Mouse (Mus musculus): ENCODE results near the gene Ralgps2. TPM values are rescaled to one million over a fixed set of nuclear protein-coding genes. Genes with fewer than 3 reads are reported as not detected.

The Ralgps2 gene
- polyA plus RNA-seq, 1 experiment from 2014 or later, result 59.3 TPM

DNA sequence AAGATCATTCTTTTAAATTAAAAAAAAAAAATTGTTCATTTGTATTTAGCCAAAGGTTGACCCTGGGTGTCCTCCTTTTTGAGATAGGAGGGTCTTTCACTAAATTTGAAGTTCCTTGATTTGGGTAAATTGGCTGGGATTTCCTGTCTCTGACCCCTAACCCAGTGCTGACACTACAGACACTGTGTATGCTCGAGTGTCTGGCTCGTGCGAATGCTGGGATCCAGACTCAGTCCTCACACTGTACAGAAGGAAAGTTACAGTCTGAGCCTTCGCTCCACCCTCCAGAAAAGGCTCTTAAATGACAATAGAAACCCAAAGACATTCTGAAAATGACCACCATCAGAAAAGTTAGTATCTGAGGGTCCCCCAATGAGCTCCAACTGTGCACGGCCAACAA is 86.6 kb downstream of the Ralgps2 start:
- Histone ChIP-seq H3K9me3 (ENCODE audit: low read length) (no peaks in the 10 kb centered on the region), H3K4me1 (ENCODE audit: insufficient read depth, low read length) (no peaks in the 10 kb centered on the region), H3K27me3 (ENCODE audit: insufficient read depth, low read length) (no peaks in the 10 kb centered on the region), H3K4me3 (ENCODE audit: low read length) (no peak overlapping the region), H3K4me2 (replicated peaks; ENCODE audit: low read depth, low read length) (no peak overlapping the region), H3K9ac (replicated peaks; ENCODE audit: low read length) (no peak overlapping the region), H3K27ac (ENCODE audit: low read length) (no peak overlapping the region), H3K36me3 (ENCODE audit: insufficient read depth, low read length) (no peaks in the 10 kb centered on the region; the same call in 1 of the 2 replicates)
- WGBS, result 69% methylated on average over 5 of the region's 5 CpGs
- ATAC-seq (ENCODE audit: low FRiP score, low TSS enrichment), result no peak

DNA sequence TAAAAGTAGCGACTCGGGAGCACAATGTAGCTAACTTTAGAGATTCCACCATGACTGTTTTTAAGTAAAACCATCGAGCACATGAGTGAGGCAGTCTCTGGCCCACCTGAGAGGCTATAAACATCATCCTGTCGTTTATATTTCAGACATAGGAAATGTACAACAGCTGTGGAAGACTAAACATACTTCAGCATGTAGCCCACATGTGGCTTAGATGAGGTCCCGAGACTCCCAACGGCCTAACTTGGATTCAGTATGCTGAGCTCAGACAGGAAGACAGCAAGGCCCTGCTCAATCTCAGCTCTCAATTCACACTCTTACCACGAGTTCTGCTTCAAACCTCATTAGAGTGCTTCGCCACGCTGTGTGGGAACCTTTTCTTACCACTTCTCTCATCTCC is 87.0 kb downstream of the Ralgps2 start:
- Histone ChIP-seq H3K9me3 (ENCODE audit: low read length) (no peaks in the 10 kb centered on the region), H3K4me3 (ENCODE audit: low read length) (no peak overlapping the region), H3K27ac (ENCODE audit: low read length) (no peak overlapping the region), H3K4me2 (replicated peaks; ENCODE audit: low read depth, low read length) (no peak overlapping the region), H3K36me3 (ENCODE audit: insufficient read depth, low read length) (no peaks in the 10 kb centered on the region; the same call in 1 of the 2 replicates), H3K9ac (replicated peaks; ENCODE audit: low read length) (no peak overlapping the region), H3K4me1 (ENCODE audit: insufficient read depth, low read length) (no peaks in the 10 kb centered on the region), H3K27me3 (ENCODE audit: insufficient read depth, low read length) (no peaks in the 10 kb centered on the region)
- ATAC-seq (ENCODE audit: low FRiP score, low TSS enrichment), result no peak
- 70% methylated on average over 9 of the region's 9 CpGs for WGBS

DNA sequence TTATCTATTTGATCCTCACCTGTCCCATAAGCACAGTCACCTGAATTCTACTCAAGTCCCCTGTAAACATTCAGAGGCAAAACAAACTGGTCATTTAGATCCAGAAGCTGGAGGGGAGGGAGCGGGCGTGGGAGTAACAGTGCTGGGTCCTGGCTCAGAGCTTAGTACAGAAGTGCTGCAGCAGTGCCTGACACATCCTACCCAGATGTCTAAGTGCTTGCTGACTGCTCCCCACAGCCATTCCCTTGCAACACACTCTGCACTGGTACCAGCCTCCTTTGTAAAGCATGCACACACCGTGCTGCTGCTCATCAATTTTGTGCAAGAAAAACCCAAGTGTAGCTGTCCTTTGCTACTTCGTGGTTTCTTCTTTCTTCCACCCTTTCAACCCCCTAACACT is 92.3 kb downstream of the Ralgps2 start:
- Histone ChIP-seq H3K4me1 (ENCODE audit: insufficient read depth, low read length) (no peaks in the 10 kb centered on the region), H3K27ac (ENCODE audit: low read length) (no peak overlapping the region), H3K9me3 (ENCODE audit: low read length) (no peaks in the 10 kb centered on the region), H3K4me2 (replicated peaks; ENCODE audit: low read depth, low read length) (no peak overlapping the region), H3K27me3 (ENCODE audit: insufficient read depth, low read length) (no peaks in the 10 kb centered on the region), H3K9ac (replicated peaks; ENCODE audit: low read length) (no peak overlapping the region), H3K4me3 (ENCODE audit: low read length) (no peak overlapping the region), H3K36me3 (ENCODE audit: insufficient read depth, low read length) (0 out of 2 replicates have a peak, but pooled peaks cover 2% of the 10 kb centered on the region)
- WGBS, result 65% methylated on average over 4 of the region's 4 CpGs
- no peak for ATAC-seq (ENCODE audit: low FRiP score, low TSS enrichment)

DNA sequence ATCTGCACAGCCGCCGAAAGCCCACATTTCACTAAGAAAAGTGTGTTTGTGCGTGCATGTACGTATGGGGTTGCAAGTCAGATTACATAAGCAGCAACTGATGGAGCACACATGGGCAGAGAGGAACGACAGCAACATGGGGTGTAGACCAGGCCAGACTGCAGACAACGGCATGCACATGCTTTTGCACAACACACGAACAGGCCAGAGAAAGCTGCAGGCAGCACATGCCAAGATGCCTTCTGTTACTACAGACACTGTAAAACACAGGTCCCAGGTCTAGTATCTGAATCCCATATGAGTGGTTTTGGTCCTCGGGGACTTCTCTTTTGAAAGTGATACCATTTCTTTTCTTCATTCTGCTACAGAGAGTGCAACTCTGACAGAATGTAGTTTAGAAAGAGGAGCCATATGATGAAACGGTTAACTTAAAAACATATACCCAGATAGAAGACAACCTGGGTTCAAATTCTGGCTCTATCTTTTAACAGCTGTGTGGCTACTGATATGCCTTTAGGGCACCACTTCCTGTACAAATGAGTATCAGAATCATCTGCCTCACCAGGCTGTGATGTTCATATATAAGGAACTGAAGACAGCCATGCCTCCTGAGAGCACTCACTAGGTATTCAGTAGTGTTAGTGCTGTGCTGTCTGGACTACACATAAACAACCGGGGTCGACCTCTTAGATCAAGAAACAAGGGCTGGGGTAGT is 97.6 kb downstream of the Ralgps2 start:
- Histone ChIP-seq H3K9me3 (ENCODE audit: low read length) (no peaks in the 10 kb centered on the region), H3K4me1 (ENCODE audit: insufficient read depth, low read length) (peaks cover 21% of the 10 kb centered on the region), H3K36me3 (ENCODE audit: insufficient read depth, low read length) (0 out of 2 replicates have a peak, but pooled peaks cover 2% of the 10 kb centered on the region), H3K27me3 (ENCODE audit: insufficient read depth, low read length) (no peaks in the 10 kb centered on the region), H3K27ac (ENCODE audit: low read length) (no peak overlapping the region), H3K4me3 (ENCODE audit: low read length) (no peak overlapping the region), H3K9ac (replicated peaks; ENCODE audit: low read length) (no peak overlapping the region), H3K4me2 (replicated peaks; ENCODE audit: low read depth, low read length) (no peak overlapping the region)
- ATAC-seq (ENCODE audit: low FRiP score, low TSS enrichment), result no peak
- WGBS, result 68% methylated on average over 11 of the region's 11 CpGs

DNA sequence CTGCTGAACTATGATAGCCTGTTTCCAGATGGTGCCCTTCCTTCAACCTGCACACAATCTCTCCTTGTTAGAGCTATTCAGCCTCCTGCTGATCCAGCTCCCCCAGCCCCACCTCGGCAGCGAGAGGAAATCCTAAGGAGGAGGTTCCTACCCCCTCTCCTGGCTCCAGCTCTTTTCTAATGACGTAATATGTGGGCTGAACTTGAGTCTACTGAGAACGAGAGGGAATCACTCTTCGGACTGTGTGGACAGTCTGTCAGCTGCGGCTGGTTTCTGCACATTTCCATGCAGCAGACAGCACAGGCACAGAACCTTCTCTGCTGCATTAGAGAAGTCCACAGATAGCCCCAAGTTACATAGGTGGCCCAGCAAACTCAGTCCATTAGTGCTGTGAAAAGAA is 100.7 kb downstream of the Ralgps2 start:
- WGBS, result 7% methylated on average over 6 of the region's 6 CpGs
- Histone ChIP-seq H3K9ac (replicated peaks; ENCODE audit: low read length) (peak overlapping the region; percentile 41), H3K27me3 (ENCODE audit: insufficient read depth, low read length) (no peaks in the 10 kb centered on the region), H3K4me1 (ENCODE audit: insufficient read depth, low read length) (peaks cover 21% of the 10 kb centered on the region), H3K36me3 (ENCODE audit: insufficient read depth, low read length) (no peaks in the 10 kb centered on the region), H3K4me3 (ENCODE audit: low read length) (peak overlapping the region; percentile 18; the same call in 1 of the 2 replicates), H3K9me3 (ENCODE audit: low read length) (no peaks in the 10 kb centered on the region), H3K27ac (ENCODE audit: low read length) (no peak overlapping the region), H3K4me2 (replicated peaks; ENCODE audit: low read depth, low read length) (peak overlapping the region; percentile 44)
- ATAC-seq (ENCODE audit: low FRiP score, low TSS enrichment), result peak; percentile 90; the same call in 1 of the 2 replicates

DNA sequence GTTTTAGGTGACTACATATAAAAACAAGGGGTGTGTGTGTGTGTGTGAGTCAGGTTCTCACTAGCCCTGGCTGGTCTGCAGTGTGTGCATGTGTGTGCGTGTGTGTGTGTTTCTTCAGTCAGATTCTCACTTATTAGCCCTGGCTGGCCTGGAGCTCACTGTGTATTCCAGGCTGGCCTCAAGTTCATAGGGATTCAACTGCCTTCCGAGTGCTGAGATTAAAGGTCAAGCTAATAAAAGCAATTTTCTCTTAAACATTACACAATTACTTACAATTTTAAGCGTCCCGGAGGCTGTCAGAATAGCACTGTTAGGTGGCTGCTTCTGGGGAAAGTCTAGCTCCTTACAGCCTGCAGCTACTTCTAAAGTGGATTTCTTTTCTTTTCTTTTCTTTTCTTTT is 101.2 kb downstream of the Ralgps2 start, which contains the start of gene Angptl1:
Angptl1 (plus strand) TSS at position 386 of the 400 bp plus-strand sequence.
- WGBS, result 60% methylated on average over 4 of the region's 4 CpGs
- peak within 1 kb of the TSS; percentile 18; the same call in 1 of the 2 replicates for H3K4me3 ChIP-seq (ENCODE audit: low read length)
- peaks cover 21% of the 10 kb centered on the region for H3K4me1 ChIP-seq (ENCODE audit: insufficient read depth, low read length)
- H3K27ac ChIP-seq (ENCODE audit: low read length), result no peak within 1 kb of the TSS
- peak; percentile 51; the same call in 1 of the 2 replicates for ATAC-seq (ENCODE audit: low FRiP score, low TSS enrichment)
- H3K9me3 ChIP-seq (ENCODE audit: low read length), result no peaks in the 10 kb centered on the region
- H3K27me3 ChIP-seq (ENCODE audit: insufficient read depth, low read length), result no peaks in the 10 kb centered on the region
- H3K36me3 ChIP-seq (ENCODE audit: insufficient read depth, low read length), result no peaks in the 10 kb centered on the region
- H3K4me2 ChIP-seq (replicated peaks; ENCODE audit: low read depth, low read length), result peak within 1 kb of the TSS; percentile 44
- peak within 1 kb of the TSS; percentile 41 for H3K9ac ChIP-seq (replicated peaks; ENCODE audit: low read length)

DNA sequence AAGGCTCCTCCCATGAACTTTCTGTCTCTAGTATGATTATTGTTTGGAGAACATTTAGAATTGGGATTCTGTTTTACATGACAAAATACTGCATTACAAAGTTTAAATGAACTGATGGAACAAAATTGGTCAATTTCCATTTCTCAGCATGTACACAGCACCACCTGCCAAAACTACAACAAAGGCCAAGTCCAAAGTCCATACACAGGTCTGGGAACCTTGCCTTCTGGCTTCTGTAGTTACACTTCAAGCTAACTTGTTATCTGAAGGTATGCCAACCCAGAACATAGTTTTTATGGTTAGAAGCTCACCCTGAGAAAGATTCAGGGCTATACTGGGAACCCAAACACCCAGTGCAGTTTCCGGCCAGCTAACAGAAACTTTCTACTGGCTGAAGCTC is 120.2 kb downstream of the Ralgps2 start:
- Histone ChIP-seq H3K27ac (ENCODE audit: low read length) (no peak overlapping the region), H3K9ac (replicated peaks; ENCODE audit: low read length) (no peak overlapping the region), H3K36me3 (ENCODE audit: insufficient read depth, low read length) (peaks cover 35% of the 10 kb centered on the region), H3K9me3 (ENCODE audit: low read length) (no peaks in the 10 kb centered on the region), H3K4me3 (ENCODE audit: low read length) (no peak overlapping the region), H3K4me1 (ENCODE audit: insufficient read depth, low read length) (no peaks in the 10 kb centered on the region), H3K27me3 (ENCODE audit: insufficient read depth, low read length) (no peaks in the 10 kb centered on the region), H3K4me2 (replicated peaks; ENCODE audit: low read depth, low read length) (no peak overlapping the region)
- WGBS, result 100% methylated on average over 1 of the region's 1 CpGs
- no peak for ATAC-seq (ENCODE audit: low FRiP score, low TSS enrichment)

DNA sequence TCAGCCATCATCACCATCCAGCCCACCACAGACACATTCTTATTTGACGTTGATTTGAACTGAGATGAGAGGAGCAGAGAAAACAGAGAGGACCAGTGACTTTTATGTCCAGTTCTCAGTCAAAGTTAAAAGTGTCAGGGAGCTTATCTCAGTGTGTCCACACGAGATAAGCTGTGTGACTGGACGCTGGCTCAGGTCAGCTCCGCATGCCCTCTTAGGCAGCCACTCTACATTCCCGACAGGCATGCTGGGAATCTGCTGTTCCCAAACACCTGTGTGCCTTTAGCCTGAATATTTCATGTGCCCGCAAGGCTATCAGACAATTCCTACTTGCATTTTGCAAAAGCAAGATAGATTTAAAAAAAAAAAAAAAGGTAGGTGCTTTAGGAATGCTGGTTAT is 125.9 kb downstream of the Ralgps2 start:
- H3K36me3 ChIP-seq (ENCODE audit: insufficient read depth, low read length), result peaks cover 19% of the 10 kb centered on the region
- H3K9me3 ChIP-seq (ENCODE audit: low read length), result no peaks in the 10 kb centered on the region
- ATAC-seq (ENCODE audit: low FRiP score, low TSS enrichment), result no peak
- H3K27ac ChIP-seq (ENCODE audit: low read length), result no peak overlapping the region
- no peak overlapping the region for H3K4me3 ChIP-seq (ENCODE audit: low read length)
- no peak overlapping the region for H3K9ac ChIP-seq (replicated peaks; ENCODE audit: low read length)
- H3K4me1 ChIP-seq (ENCODE audit: insufficient read depth, low read length), result no peaks in the 10 kb centered on the region
- no peak overlapping the region for H3K4me2 ChIP-seq (replicated peaks; ENCODE audit: low read depth, low read length)
- no peaks in the 10 kb centered on the region for H3K27me3 ChIP-seq (ENCODE audit: insufficient read depth, low read length)
- WGBS, result 68% methylated on average over 6 of the region's 6 CpGs

DNA sequence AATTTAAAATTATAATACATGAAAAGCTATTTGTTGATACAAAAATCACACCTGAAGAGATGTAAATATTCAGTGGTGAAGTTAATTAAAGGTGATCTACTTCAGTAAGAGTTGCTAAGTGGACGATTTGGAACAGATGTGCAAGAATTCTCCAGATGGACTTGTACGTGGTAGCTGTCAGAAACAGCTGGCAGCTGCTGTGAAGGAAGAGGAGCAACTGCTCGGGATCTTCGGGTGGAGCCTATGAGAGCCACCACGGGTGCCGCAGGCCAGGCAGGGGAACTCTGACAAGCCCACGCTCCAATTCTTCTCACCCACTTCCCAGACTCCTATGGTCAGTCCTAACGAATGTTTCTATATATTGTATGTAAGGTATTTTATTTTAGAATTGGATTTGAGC is 126.7 kb downstream of the Ralgps2 start:
- 68% methylated on average over 8 of the region's 8 CpGs for WGBS
- Histone ChIP-seq H3K4me3 (ENCODE audit: low read length) (no peak overlapping the region), H3K9me3 (ENCODE audit: low read length) (no peaks in the 10 kb centered on the region), H3K4me2 (replicated peaks; ENCODE audit: low read depth, low read length) (no peak overlapping the region), H3K27me3 (ENCODE audit: insufficient read depth, low read length) (no peaks in the 10 kb centered on the region), H3K9ac (replicated peaks; ENCODE audit: low read length) (no peak overlapping the region), H3K27ac (ENCODE audit: low read length) (no peak overlapping the region), H3K36me3 (ENCODE audit: insufficient read depth, low read length) (peaks cover 12% of the 10 kb centered on the region), H3K4me1 (ENCODE audit: insufficient read depth, low read length) (no peaks in the 10 kb centered on the region)
- no peak for ATAC-seq (ENCODE audit: low FRiP score, low TSS enrichment)

DNA sequence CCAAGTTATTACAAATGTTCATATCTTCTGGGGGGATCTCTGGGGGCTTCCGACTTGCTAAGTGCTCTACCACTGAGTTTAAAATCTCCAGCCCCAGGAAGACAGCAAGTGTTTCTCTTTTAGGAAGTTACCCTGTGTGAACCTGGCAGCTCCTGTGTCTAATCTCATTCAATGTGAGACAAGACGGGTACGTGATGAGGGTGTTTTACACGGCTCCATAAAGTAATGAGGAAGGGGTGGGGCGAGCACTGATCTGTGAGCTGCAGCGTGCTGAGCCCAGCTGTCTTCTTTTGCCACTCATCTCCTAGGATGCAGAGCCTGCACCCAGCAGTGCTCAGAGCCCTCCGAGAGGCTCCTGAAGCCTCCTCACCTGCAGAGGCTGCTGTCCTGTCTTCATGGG is 127.5 kb downstream of the Ralgps2 start:
- H3K9ac ChIP-seq (replicated peaks; ENCODE audit: low read length), result no peak overlapping the region

More for the DNA sequence above, 127.5 kb downstream of the Ralgps2 start:
- Histone ChIP-seq H3K27ac (ENCODE audit: low read length) (no peak overlapping the region), H3K4me1 (ENCODE audit: insufficient read depth, low read length) (no peaks in the 10 kb centered on the region), H3K36me3 (ENCODE audit: insufficient read depth, low read length) (peaks cover 4% of the 10 kb centered on the region), H3K4me2 (replicated peaks; ENCODE audit: low read depth, low read length) (no peak overlapping the region), H3K4me3 (ENCODE audit: low read length) (no peak overlapping the region), H3K27me3 (ENCODE audit: insufficient read depth, low read length) (no peaks in the 10 kb centered on the region), H3K9me3 (ENCODE audit: low read length) (no peaks in the 10 kb centered on the region)
- WGBS, result 67% methylated on average over 7 of the region's 7 CpGs
- ATAC-seq (ENCODE audit: low FRiP score, low TSS enrichment), result no peak

All from kidney, embryonic 16.5 days (tissue).